Mouse (Mus musculus): ENCODE data around the gene Jam3. TPM values are rescaled to one million over a fixed set of nuclear protein-coding genes. Genes with fewer than 3 reads are reported as not detected.

Gene Jam3
- total and polyA plus RNA-seq, 3 experiments = 0.17 to 2.0 (median 0.72) TPM

DNA sequence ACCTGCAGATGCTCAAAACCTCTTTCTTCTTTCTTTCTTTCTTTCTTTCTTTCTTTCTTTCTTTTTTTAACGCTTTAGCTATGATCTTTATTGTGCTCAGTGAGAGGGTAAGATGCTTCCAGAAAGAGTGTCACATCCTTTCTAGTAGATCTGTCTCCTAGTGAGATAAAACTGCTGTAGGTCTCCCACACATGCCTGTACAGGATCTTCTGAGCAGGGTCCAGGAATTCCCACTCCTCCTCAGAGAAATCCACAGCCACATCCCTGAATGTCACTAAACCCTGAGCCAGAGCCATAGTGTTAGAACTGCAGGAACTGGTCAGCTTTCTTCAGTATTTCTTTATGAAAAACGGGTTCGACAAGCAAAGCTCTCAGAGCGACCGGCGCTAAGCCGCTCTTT lies 19.8 kb downstream of the Jam3 start:
- H3K27ac ChIP-seq (ENCODE audit: insufficient read depth, low read depth) = no peak overlapping the region
- dilution Hi-C loops (cut with MboI; ENCODE audit: extremely low pct_ligation_motif_present, extremely low pct_unique_long_range_greater_than_20kb, low sequenced_read_pairs) (no loop called here), in situ Hi-C loops (cut with MboI; ENCODE audit: low pct_ligation_motif_present, low pct_unique_long_range_greater_than_20kb, low sequenced_read_pairs) (no loop called here)
- no peak overlapping the region for H3K9ac ChIP-seq (ENCODE audit: insufficient read depth, low read depth)
- H3K27me3 ChIP-seq (replicated peaks) = no peaks in the 10 kb centered on the region
- H3K79me2 ChIP-seq (replicated peaks; ENCODE audit: control insufficient read depth, extremely low read depth, insufficient read depth, poor library complexity, severe bottlenecking) = no peaks in the 10 kb centered on the region
- DNase-seq (ENCODE audit: extremely low read depth) = no peak
- H3K36me3 ChIP-seq (replicated peaks in 1 of 2; ENCODE audit: control insufficient read depth in 1 of 2, insufficient read depth in 1 of 2, low read length in 1 of 2) = no peaks in the 10 kb centered on the region
- H3K9me3 ChIP-seq (replicated peaks; ENCODE audit: low read length) = no peaks in the 10 kb centered on the region
- no peak overlapping the region for H3K4me3 ChIP-seq (replicated peaks in 1 of 3; ENCODE audit: low read depth in 2 of 3, low read length in 2 of 3, poor library complexity in 1 of 3)
- no peak for TF ChIP-seq TCF12 (IDR thresholded peaks at IDR 0.05; ENCODE audit: low read depth, low read length)
- no peak for TF ChIP-seq ZC3H11A (IDR thresholded peaks at IDR 0.05; ENCODE audit: low read depth, low read length)
- no peak for TF ChIP-seq MAFK (IDR thresholded peaks at IDR 0.05; ENCODE audit: insufficient replicate concordance, low read length)
- H3K4me1 ChIP-seq (ENCODE audit: control insufficient read depth in 1 of 2, insufficient read depth in 2 of 2) = no peaks in the 10 kb centered on the region; a peak in 1 of 4 replicates
- H3K4me2 ChIP-seq (ENCODE audit: insufficient read depth, low read depth, poor library complexity, severe bottlenecking) = no peak overlapping the region

DNA sequence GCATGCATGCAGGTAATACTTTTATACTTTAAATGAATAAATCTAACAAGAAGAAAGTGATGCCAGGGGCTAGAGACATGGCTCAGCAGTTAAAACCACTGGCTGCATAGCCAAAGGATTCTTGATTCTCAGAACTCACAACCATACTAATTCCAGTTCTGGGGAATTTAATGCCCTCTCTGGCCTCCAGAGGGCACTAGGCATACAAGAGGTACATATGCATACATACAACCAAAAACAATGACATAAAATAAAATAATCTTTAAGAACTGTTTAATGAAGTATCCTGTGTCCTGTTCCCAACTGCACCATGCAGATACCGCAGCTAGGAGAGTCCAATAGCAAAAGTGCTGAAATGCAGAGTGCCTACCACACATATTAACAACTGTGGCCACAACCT lies 20.8 kb downstream of the Jam3 start:
- Histone ChIP-seq H3K4me1 (ENCODE audit: control insufficient read depth in 1 of 2, insufficient read depth in 2 of 2) (no peaks in the 10 kb centered on the region; a peak in 1 of 4 replicates), H3K4me2 (ENCODE audit: insufficient read depth, low read depth, poor library complexity, severe bottlenecking) (no peak overlapping the region), H3K27me3 (replicated peaks) (no peaks in the 10 kb centered on the region), H3K36me3 (replicated peaks in 1 of 2; ENCODE audit: control insufficient read depth in 1 of 2, insufficient read depth in 1 of 2, low read length in 1 of 2) (no peaks in the 10 kb centered on the region), H3K27ac (ENCODE audit: insufficient read depth, low read depth) (no peak overlapping the region), H3K9ac (ENCODE audit: insufficient read depth, low read depth) (no peak overlapping the region), H3K4me3 (replicated peaks in 1 of 3; ENCODE audit: low read depth in 2 of 3, low read length in 2 of 3, poor library complexity in 1 of 3) (no peak overlapping the region), H3K9me3 (replicated peaks; ENCODE audit: low read length) (no peaks in the 10 kb centered on the region), H3K79me2 (replicated peaks; ENCODE audit: control insufficient read depth, extremely low read depth, insufficient read depth, poor library complexity, severe bottlenecking) (no peaks in the 10 kb centered on the region)
- dilution Hi-C loops (cut with MboI; ENCODE audit: extremely low pct_ligation_motif_present, extremely low pct_unique_long_range_greater_than_20kb, low sequenced_read_pairs) = no loop called here
- peak; percentile 38 for DNase-seq (ENCODE audit: extremely low read depth)
- in situ Hi-C loops (cut with MboI; ENCODE audit: low pct_ligation_motif_present, low pct_unique_long_range_greater_than_20kb, low sequenced_read_pairs) = no loop called here
- TF ChIP-seq ZMIZ1 (IDR thresholded peaks at IDR 0.05; ENCODE audit: low read depth, low read length) (no peak), HCFC1 (IDR thresholded peaks at IDR 0.05; ENCODE audit: low read depth, low read length) (no peak), SIN3A (IDR thresholded peaks at IDR 0.05; ENCODE audit: low read length) (no peak), PAX5 (IDR thresholded peaks at IDR 0.05; ENCODE audit: low read length) (no peak), POLR2A (IDR thresholded peaks at IDR 0.05; ENCODE audit: low read depth, low read length) (no peak), USF2 (conservative IDR thresholded peaks at IDR 0.05; ENCODE audit: low read depth, low read length) (no peak), NRF1 (IDR thresholded peaks at IDR 0.05; ENCODE audit: low read depth, low read length) (no peak), GABPA (IDR thresholded peaks at IDR 0.05; ENCODE audit: insufficient replicate concordance, low read depth, low read length) (no peak), KAT2A (IDR thresholded peaks at IDR 0.05; ENCODE audit: insufficient replicate concordance, low read length) (no peak), USF1 (IDR thresholded peaks at IDR 0.05; ENCODE audit: low read depth, low read length) (no peak), MAZ (IDR thresholded peaks at IDR 0.05; ENCODE audit: low read depth, low read length) (no peak), SMC3 (IDR thresholded peaks at IDR 0.05; ENCODE audit: low read depth, low read length) (peak; percentile 78), JUND (conservative IDR thresholded peaks at IDR 0.05; ENCODE audit: low read depth, low read length) (no peak), UBTF (IDR thresholded peaks at IDR 0.05; ENCODE audit: low read depth, low read length) (no peak), MAFK (IDR thresholded peaks at IDR 0.05; ENCODE audit: insufficient replicate concordance, low read length) (no peak), RAD21 (IDR thresholded peaks at IDR 0.05; ENCODE audit: low read depth, low read length) (peak; percentile 59), BHLHE40 (IDR thresholded peaks at IDR 0.05; ENCODE audit: low read depth, low read length) (no peak), CTCF (conservative IDR thresholded peaks at IDR 0.05 in 1 of 2, IDR thresholded peaks at IDR 0.05 in 1 of 2; ENCODE audit: low read depth in 2 of 2, low read length in 2 of 2) (peak; percentile 69 to 76; a peak in 3 of 4 replicates), TBP (conservative IDR thresholded peaks at IDR 0.05; ENCODE audit: low read depth, low read length) (no peak), IRF4 (IDR thresholded peaks at IDR 0.05; ENCODE audit: low read depth, low read length) (no peak)

All from CH12.LX (cell line).